Mouse (Mus musculus): ENCODE measurements around the gene Prkg1.
A peak's percentile ranks its signal among the peaks of the same experiment; 100 is the strongest.

The Prkg1 gene

GRCm38 (mm10) chr19:31147457-31147856 is 617.4 kb downstream of the Prkg1 start:
- no peak for DNase-seq (ENCODE audit: low spot score)

DNA sequence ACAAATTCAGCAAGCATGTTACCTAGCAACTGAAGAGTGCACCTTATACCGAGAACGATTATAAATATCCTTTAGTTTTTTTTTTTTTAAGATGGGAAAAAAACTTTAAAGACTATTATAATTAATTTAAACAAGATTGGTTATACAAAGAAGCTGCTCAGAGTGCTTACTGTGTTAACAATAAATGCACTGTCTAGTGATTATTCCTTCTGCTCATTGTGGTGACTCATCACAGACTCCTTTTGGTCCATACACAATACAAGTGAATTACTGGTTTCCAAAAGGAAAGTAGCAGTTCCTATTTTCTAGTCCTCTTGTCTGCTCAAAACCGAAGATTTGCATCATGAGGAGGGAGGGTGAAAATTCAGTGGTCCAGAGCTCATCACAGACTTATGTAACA is 618.7 kb downstream of the Prkg1 start:
- no peak for DNase-seq (ENCODE audit: low spot score)

DNA sequence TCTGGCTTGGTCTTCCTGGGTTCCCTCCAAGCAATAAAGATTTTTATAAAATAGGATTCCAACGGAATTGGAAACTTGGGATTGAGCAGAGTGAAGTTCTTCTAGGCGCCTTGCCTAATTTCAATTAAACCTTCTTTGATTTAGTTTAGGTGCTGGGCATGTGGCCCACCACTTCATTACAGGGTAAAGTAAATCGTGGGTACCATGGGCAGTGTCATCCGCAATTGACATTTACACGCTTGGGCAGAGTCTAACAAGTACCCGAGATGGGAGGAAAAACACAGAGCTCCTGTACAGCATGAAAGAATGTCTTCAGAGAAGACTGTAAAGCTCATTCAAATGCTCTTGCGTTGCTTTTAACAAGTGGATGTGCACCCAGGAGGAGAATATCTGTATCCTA is 622.9 kb downstream of the Prkg1 start:
- DNase-seq (ENCODE audit: low spot score), result no peak

DNA sequence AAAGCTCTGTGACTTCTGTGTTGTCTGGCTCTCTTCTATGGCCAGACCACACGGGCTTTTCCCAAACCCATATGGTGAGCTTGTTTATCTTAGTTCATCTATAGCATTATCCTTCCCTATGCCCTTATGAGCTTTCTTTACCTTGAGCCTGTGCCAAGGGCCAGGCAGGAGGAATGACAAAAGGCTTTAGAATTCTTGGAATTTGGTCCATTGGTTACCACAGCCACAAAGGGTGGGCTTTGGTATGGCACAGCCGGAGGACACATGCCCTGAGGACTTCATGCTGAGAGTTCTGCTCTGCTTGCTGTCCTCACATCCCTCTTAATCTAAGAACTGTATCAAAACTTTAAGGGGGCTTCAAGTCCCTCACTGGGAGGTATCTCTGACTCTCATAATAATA is 628.5 kb downstream of the Prkg1 start:
- no peak for DNase-seq (ENCODE audit: low spot score)

GRCm38 (mm10) chr19:31132614-31133013 is 632.2 kb downstream of the Prkg1 start:
- no peak for DNase-seq (ENCODE audit: low spot score)

- no peak for DNase-seq (ENCODE audit: low spot score)
Measured at GRCm38 (mm10) chr19:31124628-31125027, 640.2 kb downstream of the Prkg1 start.

GRCm38 (mm10) chr19:31114690-31115089 is 650.1 kb downstream of the Prkg1 start:
- DNase-seq (ENCODE audit: low spot score), result no peak

DNA sequence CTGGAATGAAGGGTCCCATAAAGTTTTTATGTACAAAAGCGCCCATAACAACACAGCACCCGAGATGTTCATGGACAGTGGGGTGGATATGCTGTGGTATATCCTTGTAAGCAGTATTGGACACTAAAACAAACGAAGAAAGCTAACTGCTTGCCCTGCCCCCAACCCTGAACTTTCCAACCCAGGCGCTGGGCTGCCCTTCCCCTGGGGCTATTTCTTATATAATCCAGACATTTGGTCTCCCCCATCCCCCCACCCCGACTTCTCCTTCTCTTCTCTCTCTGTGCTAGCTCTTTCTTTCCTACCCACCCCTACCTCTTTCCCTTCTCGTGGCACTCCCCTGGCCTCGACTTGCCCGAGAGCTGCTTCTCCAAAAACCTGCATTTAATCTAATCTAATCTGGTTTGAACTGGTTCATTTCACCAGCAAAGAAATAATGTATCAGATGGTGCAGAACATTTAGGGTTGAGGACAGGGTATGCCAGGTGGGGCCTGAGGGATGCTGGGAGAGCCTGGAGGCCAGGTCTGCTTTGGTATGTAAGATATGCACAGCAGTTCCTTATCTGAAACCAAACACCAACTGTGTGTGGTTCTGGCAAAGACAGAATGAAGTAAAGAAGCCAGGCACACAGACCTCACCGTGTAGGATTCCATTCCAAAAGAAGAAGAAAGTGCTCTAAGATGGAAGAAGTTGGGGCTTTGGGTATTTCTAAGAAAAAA is 657.8 kb downstream of the Prkg1 start:
- no peak for DNase-seq (ENCODE audit: low spot score)

DNA sequence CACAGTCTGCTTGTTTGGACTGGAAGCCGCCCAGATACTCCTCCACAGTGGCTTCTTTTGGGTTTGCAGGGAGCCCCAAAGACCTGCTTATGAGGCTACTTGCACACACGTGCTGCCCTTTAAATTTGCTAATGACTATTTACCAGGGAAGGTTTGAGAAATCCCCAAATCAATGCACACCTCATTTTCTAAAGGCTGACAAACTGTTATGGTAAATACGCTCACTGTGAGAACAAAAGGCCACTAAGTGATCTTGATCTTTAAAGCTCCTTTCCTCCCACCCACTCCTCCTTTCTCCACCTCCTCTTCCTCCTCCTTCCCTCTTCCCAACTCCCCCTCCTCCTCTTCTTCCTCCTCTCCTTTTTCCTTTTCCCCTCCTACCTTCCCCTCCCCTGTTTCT is 658.8 kb downstream of the Prkg1 start:
- no peak for DNase-seq (ENCODE audit: low spot score)

DNA sequence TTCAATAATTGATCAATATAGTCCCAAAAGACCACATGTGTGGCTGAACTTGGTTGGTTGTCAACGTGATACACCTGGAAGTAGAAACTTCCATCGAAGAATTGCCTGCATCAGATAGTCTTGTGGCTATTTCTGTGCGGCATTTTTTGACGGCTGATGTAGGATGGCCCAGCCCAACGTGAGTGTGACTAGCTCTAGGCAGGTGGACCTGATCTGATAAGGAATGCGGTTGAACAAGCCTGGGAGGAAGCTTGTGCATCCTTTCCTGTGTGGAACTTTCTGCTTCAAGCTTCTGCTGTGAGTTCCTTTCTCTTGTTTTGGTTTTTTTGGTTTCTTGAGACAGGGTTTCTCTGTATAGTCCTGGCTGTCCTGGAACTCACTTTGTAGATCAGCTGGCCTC is 660.1 kb downstream of the Prkg1 start:
- no peak for DNase-seq (ENCODE audit: low spot score)

GRCm38 (mm10) chr19:31099369-31099768 is 665.5 kb downstream of the Prkg1 start:
- DNase-seq (ENCODE audit: low spot score), result no peak

DNA sequence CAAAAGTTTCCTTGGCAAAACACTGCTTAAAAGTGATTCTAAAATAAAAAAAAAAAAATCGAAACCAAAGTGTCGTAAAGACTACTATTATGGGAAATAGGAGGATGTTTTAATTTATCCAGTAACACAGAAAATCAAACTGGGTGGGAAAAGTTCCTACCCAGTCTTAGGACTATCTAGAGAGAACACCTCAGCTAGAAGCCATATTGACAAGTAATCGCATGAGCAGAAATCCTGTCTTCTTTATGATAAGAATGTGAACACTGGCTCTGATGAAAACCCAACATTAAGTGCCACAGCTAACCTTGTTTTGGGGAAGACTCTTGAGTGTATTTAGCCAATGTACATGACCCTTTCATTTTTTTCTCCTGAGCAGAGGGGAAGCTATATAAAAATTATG is 667.0 kb downstream of the Prkg1 start:
- no peak for DNase-seq (ENCODE audit: low spot score)

DNA sequence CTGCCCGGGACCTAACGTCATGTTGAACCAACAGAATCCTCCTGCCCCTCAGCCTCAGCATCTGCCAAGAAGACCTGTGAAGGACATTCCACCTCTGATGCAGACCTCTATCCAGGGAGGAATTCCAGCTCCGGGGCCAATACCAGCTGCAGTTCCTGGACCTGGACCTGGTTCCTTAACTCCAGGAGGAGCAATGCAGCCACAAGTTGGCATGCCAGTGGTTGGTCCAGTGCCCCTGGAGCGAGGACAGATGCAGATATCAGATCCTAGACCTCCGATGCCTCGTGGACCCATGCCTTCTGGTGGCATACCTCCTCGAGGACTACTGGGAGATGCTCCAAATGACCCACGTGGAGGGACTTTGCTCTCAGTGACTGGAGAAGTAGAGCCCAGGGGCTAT is 681.1 kb downstream of the Prkg1 start:
- DNase-seq (ENCODE audit: low spot score), result no peak

GRCm38 (mm10) chr19:31082662-31083429 is 682.0 kb downstream of the Prkg1 start, which contains the start of gene Cstf2t:
TSS of gene Cstf2t (plus strand) at chr19:31082837.
- DNase-seq (ENCODE audit: low spot score), result peak; percentile 97

- no peak for DNase-seq (ENCODE audit: low spot score)
Measured at GRCm38 (mm10) chr19:31082226-31082625, 682.6 kb downstream of the Prkg1 start.

GRCm38 (mm10) chr19:31078241-31078640 is 686.6 kb downstream of the Prkg1 start:
- no peak for DNase-seq (ENCODE audit: low spot score)

DNA sequence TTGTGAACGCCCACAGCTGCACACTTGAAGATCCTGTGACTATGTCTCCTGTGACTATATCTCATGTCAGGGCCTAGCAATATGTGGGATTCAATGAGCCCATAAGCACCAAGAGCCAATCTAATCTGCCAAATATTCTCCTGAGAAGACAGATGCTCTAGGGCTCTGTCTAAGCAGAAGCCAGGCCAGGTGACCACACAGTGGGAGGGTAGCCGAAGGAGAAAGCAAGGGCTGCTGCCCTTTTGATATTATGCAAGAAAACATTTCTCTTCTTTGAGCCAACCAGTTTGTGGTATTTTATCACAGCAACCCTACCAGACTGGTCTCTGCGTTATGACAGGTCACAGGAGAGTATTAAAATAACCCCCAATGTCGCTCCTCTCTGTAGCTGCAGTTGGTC is 688.7 kb downstream of the Prkg1 start:
- DNase-seq (ENCODE audit: low spot score), result no peak

- DNase-seq (ENCODE audit: low spot score), result no peak
Measured at GRCm38 (mm10) chr19:31074717-31075063, 690.1 kb downstream of the Prkg1 start.

DNA sequence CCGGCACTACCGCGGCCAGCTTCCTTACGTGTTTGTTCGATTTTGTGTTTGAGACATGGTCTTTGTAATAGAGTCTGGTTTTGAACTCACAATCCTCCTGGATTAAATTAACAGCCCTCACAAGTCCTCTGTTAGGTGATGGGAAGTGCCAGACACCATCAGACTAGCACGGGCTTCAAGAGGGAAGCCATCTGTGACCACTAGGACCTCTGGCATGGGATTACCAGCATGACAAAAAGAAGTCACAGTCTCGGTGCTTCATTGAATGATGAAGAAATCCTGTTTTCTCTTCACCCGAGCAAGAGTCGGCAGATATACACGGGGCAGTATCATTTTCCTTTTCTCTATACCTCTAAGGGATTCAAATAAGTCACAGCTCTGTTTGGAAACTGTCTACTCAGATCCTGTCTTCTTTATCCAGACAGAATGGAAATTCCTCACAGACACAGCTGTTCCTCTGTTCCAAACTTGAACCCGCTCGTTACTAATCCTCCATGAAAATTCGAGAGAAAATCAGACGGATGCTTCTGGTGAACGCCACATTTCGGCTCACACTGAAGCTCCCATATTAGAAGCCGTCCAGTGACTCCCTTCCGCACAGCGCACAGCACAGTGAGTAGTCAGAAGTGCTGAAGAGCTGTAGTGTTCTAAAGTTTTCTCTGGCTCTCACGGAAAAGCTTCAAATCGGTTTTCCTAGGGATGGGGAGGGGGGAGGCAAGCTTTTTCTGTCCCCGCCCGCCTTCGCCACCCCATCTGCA is 690.7 kb downstream of the Prkg1 start:
- no peak for DNase-seq (ENCODE audit: low spot score)

GRCm38 (mm10) chr19:31065206-31065781 is 699.5 kb downstream of the Prkg1 start:
- no peak for DNase-seq (ENCODE audit: low spot score)

GRCm38 (mm10) chr19:31064740-31065139 is 700.1 kb downstream of the Prkg1 start:
- DNase-seq (ENCODE audit: low spot score), result no peak

DNA sequence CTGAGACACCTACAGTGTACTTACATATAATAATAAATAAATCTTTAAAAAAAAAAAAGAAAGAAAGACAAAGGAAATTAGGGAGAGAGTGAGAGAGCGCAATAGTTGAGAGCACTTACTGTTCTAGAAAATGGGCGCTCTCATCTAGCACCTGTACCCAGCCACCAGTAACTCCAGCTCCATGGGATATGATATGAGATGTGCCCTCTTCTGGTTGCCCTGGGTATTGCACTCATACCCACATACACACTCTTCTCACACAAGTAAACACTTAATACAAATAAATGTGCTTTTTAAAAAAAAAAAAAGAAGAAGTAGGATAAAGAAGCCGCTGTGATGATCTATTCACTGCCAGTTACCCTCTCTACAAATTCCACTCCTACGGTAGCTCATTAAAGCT is 718.2 kb downstream of the Prkg1 start:
- peak; percentile 13 for DNase-seq (ENCODE audit: low spot score)

All from c-Kit-positive CD71-positive TER-119-positive erythroid progenitor cells, embryonic 14.5 days (primary cell).